Mouse (Mus musculus): ENCODE results near the gene Ptx3. TPM values are rescaled to one million over a fixed set of nuclear protein-coding genes. Genes with fewer than 3 reads are reported as not detected.

Gene Ptx3
- polyA plus RNA-seq, 1 experiment from 2014 or later: not detected

DNA sequence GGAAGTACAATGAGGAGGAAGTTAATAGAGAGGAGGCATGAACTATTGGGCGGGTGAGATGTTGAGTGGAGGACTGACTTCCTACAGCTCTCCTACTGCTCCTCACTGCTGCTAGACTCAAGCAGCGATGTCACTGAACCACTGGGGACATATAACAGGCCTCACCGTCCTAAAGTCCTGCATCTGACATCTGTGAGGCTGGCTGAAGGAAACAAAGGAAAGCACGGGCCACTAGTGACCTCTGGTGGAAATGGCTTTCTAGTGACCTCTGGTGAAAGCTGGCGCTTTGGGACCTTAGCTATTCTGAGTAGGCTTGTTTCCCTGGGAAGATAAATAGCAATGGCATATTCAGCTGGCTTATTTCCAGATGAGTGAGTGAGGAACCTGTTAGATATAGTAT is 42.6 kb downstream of the Ptx3 start:
- H3K27ac ChIP-seq: no peak overlapping the region
- H3K4me3 ChIP-seq (ENCODE audit: inconsistent target): no peak overlapping the region
- WGBS (ENCODE audit: missing documents): 52% methylated on average over 5 of the region's 5 CpGs
- no peaks in the 10 kb centered on the region for H3K36me3 ChIP-seq (ENCODE audit: inconsistent target)
- H3K79me2 ChIP-seq (ENCODE audit: inconsistent target): no peaks in the 10 kb centered on the region

GRCm38 (mm10) chr3:66263270-66263669 is 43.6 kb downstream of the Ptx3 start:
- Histone ChIP-seq H3K79me2 (ENCODE audit: inconsistent target) (no peaks in the 10 kb centered on the region), H3K27ac (no peak overlapping the region), H3K4me3 (ENCODE audit: inconsistent target) (no peak overlapping the region), H3K36me3 (ENCODE audit: inconsistent target) (no peaks in the 10 kb centered on the region)
- 87% methylated on average over 4 of the region's 4 CpGs for WGBS (ENCODE audit: missing documents)

Other genes starting within 250 kb of the Ptx3 start
- not detected in 3 replicates for gene Veph1, start 76.9 kb downstream of the Ptx3 start, polyA plus RNA-seq (2018)